Mouse (Mus musculus): ENCODE results near the gene Psma5.
A peak's percentile ranks its signal among the peaks of the same experiment; 100 is the strongest.

The Psma5 gene

GRCm38 (mm10) chr3:108282401-108283240 lies 25.9 kb downstream of the Psma5 start:
- no peak for DNase-seq

- DNase-seq: no peak
Measured at GRCm38 (mm10) chr3:108283241-108283561, 26.5 kb downstream of the Psma5 start.

GRCm38 (mm10) chr3:108283781-108284601 lies 27.3 kb downstream of the Psma5 start, which contains the start of gene Sort1:
Sort1 (plus strand) TSS chr3:108284082.
- DNase-seq: peak; percentile 87

- no peak for DNase-seq
Measured at GRCm38 (mm10) chr3:108285078-108285711, 28.5 kb downstream of the Psma5 start.

GRCm38 (mm10) chr3:108286671-108287439 lies 30.1 kb downstream of the Psma5 start:
- no peak for DNase-seq

- DNase-seq: peak; percentile 37
Measured at GRCm38 (mm10) chr3:108287811-108288805, 31.4 kb downstream of the Psma5 start.

GRCm38 (mm10) chr3:108289311-108290130 lies 32.8 kb downstream of the Psma5 start:
- no peak for DNase-seq

- DNase-seq: no peak
Measured at GRCm38 (mm10) chr3:108291036-108291799, 34.5 kb downstream of the Psma5 start.

- no peak for DNase-seq
Measured at GRCm38 (mm10) chr3:108294398-108294797, 37.7 kb downstream of the Psma5 start.

- DNase-seq: peak; percentile 76
Measured at GRCm38 (mm10) chr3:108295379-108296219, 38.9 kb downstream of the Psma5 start.

GRCm38 (mm10) chr3:108296220-108297049 lies 39.7 kb downstream of the Psma5 start:
- peak; percentile 46 for DNase-seq

- DNase-seq: no peak
Measured at GRCm38 (mm10) chr3:108297050-108297419, 40.3 kb downstream of the Psma5 start.

- DNase-seq: no peak
Measured at GRCm38 (mm10) chr3:108297603-108298553, 41.2 kb downstream of the Psma5 start.

- DNase-seq: peak; percentile 57
Measured at GRCm38 (mm10) chr3:108300455-108301030, 43.8 kb downstream of the Psma5 start.

GRCm38 (mm10) chr3:108303683-108304082 lies 47.0 kb downstream of the Psma5 start:
- no peak for DNase-seq

- no peak for DNase-seq
Measured at GRCm38 (mm10) chr3:108304747-108305146, 48.0 kb downstream of the Psma5 start.

Measured in cerebellum, adult 9-11 months (tissue).